Mouse (Mus musculus) liver, embryonic 15.5 days (tissue): Measurements from ENCODE around the gene Gtf2f1. TPM values are rescaled to one million over a fixed set of nuclear protein-coding genes. Genes with fewer than 3 reads are reported as not detected.

Experiments
- ATAC-seq: fragments of 200-750 bp; cut with Nextera tagmentation; 2 replicates; pipeline ENCODE4 v1.8.0; 2017; ENCODE audit warnings: moderate number of reproducible peaks, mild to moderate bottlenecking, moderate library complexity; ENCODE audit not compliant: insufficient read depth
- H3K27ac ChIP-seq: fragments of 300-500 bp; sonication (generic); replicated peaks from 2 replicates; pipeline ENCODE4 v1.5.1; 2015; ENCODE audit warnings: mild to moderate bottlenecking, inconsistent platforms
- H3K27me3 ChIP-seq: fragments of 300-500 bp; sonication (generic); 2 replicates; pipeline ENCODE4 v1.6.1; 2015; ENCODE audit warnings: mild to moderate bottlenecking, inconsistent platforms
- H3K36me3 ChIP-seq: fragments of 300-500 bp; sonication (generic); replicated peaks from 2 replicates; pipeline ENCODE4 v1.6.1; 2015; ENCODE audit warnings: moderate library complexity, mild to moderate bottlenecking, inconsistent platforms
- H3K4me1 ChIP-seq: fragments of 300-500 bp; sonication (generic); replicated peaks from 2 replicates; pipeline ENCODE4 v1.6.1; 2015; ENCODE audit warnings: inconsistent platforms
- H3K4me2 ChIP-seq: fragments of 300-500 bp; sonication (generic); 2 replicates; pipeline ENCODE4 v1.6.1; 2015; ENCODE audit warnings: moderate library complexity, mild to moderate bottlenecking, inconsistent platforms
- H3K4me3 ChIP-seq: fragments of 300-500 bp; sonication (generic); replicated peaks from 2 replicates; pipeline ENCODE4 v1.5.1; 2015; ENCODE audit warnings: mild to moderate bottlenecking, inconsistent platforms
- H3K9ac ChIP-seq: fragments of 300-500 bp; sonication (generic); 2 replicates; pipeline ENCODE4 v1.6.1; 2015; ENCODE audit warnings: moderate library complexity, mild to moderate bottlenecking, inconsistent platforms
- H3K9me3 ChIP-seq: fragments of 300-500 bp; sonication (generic); replicated peaks from 2 replicates; pipeline ENCODE4 v1.6.1; 2016; ENCODE audit warnings: inconsistent platforms
- WGBS: fragments of 180-500 bp; shearing (Covaris S2); methylation state at CpG from one replicate; pipeline ENCODE4 v1.1.7; 2015; ENCODE audit warnings: mixed read lengths; ENCODE audit not compliant: insufficient replicate concordance; 5-methylcytosine and 5-hydroxymethylcytosine counted together
- polyA plus RNA-seq: library from polyadenylated mRNA; unstranded; fragments of >200 nt; fragmentation: Nextera tagmentation; extraction: Ambion mirVana; gene quantifications from 2 replicates; pipeline ENCODE4 v1.2.1, GENCODE M21; 2015

The Gtf2f1 gene
- polyA plus RNA-seq, 1 experiment from 2014 or later: 46.8 TPM

DNA sequence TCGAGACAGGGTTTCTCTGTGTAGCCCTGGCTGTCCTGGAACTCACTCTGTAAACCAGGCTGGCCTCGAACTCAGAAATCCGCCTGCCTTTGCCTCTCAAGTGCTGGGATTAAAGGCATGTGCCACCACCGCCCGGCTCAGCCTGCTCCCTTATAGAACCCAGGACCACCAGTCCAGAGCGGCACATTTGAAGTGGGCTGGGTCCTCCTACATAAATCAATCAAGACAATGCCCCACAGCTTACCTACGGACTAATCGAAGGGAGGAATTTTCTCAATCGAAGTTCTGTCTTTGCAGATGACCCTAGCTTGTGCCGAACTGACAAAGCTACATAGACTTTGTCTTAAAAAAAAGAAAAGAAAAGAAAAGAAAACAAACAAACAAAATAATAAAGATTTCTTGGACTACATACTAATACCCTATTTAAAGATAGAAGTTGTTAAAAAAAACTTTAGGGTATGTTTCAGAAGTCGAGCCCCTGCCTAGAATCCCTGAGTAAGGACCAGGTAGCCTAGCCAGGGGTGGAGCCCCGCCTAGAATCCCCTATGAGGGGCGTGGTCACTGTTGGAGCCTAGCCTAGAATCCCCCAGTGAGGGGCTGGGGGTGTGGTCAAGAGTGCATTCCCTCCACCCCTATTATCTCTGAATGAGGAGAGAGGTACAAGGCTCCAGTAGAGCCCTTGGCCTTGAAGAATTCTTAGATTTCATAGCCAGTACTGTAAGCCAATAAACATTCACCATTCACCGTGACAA is 37.0 kb downstream of the Gtf2f1 start:
- H3K27me3 ChIP-seq: peaks cover 24% of the 10 kb centered on the region
- no peak overlapping the region for H3K27ac ChIP-seq
- no peak for ATAC-seq
- H3K9ac ChIP-seq: no peak overlapping the region
- no peaks in the 10 kb centered on the region for H3K36me3 ChIP-seq
- H3K4me3 ChIP-seq: no peak overlapping the region
- H3K4me1 ChIP-seq: peaks cover 4% of the 10 kb centered on the region; the same call in 1 of the 2 replicates
- 60% methylated on average over 14 of the region's 14 CpGs for WGBS
- no peak overlapping the region for H3K4me2 ChIP-seq
- H3K9me3 ChIP-seq: no peaks in the 10 kb centered on the region

DNA sequence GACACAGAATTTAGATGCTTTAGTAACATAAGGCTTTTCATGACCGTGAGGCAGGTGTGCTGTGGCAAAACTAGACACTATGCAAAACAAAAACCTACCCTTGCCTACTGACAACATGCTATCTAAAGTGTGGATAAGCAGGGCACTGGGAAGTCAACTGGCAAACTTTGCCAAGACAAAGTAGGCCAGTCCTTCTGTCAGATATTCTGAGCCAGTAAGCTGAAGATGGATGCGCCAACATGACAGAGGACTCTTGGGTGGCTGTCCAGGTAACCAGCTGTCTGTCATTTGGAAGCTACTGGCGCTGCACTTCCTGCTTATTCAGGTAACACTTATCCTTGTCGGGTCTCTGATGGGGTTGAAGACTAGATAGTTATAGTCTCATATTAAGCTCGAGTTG is 41.0 kb downstream of the Gtf2f1 start:
- peaks cover 29% of the 10 kb centered on the region for H3K27me3 ChIP-seq
- H3K36me3 ChIP-seq: no peaks in the 10 kb centered on the region
- WGBS: 47% methylated on average over 5 of the region's 5 CpGs
- no peak overlapping the region for H3K4me3 ChIP-seq
- H3K4me2 ChIP-seq: no peak overlapping the region
- no peaks in the 10 kb centered on the region; the same call in 1 of the 2 replicates for H3K4me1 ChIP-seq
- no peak overlapping the region for H3K27ac ChIP-seq
- no peaks in the 10 kb centered on the region for H3K9me3 ChIP-seq
- no peak for ATAC-seq
- no peak overlapping the region for H3K9ac ChIP-seq

DNA sequence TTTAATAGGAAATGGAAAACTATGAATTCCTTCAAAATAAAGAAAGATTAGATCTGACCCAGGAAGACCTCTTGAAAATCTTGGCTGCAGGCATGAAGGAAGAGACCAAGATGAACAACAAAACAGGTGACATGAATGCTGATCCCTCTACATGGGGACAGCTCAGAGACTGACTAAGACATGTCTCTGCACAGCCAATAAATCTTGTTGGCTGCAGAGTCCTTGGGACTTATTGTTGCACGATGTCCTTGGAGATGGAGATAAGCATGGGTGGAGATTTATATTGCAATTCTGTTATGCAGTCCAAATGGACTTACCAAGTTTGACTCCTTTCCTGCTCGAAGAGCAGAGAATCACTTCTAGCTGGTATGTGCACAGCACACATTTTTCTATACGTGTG is 41.8 kb downstream of the Gtf2f1 start:
- Histone ChIP-seq H3K4me1 (no peaks in the 10 kb centered on the region), H3K4me2 (no peak overlapping the region), H3K9me3 (no peaks in the 10 kb centered on the region), H3K9ac (no peak overlapping the region), H3K36me3 (no peaks in the 10 kb centered on the region), H3K27me3 (peaks cover 32% of the 10 kb centered on the region), H3K4me3 (no peak overlapping the region), H3K27ac (no peak overlapping the region)
- 37% methylated on average over 3 of the region's 3 CpGs for WGBS
- no peak for ATAC-seq

DNA sequence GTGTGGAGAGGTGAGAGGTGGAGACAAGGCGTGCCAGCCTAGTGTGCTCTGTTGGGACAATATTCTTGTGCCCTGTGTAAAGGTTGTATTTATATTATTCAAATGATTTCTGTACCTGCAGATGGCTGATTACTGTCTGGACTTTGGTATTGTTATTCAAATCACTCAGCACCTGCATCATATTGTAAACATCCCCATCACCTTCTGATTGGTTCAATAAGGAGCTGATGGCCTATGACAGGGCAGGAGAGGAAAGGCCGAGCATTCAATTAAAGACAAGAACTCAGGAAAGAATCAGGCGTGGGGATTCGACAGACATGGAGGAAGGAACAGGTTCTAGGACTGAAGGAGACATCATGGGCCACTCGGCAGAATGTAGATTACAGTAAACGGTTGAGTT is 47.4 kb downstream of the Gtf2f1 start:
- 64% methylated on average over 6 of the region's 6 CpGs for WGBS
- no peak overlapping the region for H3K9ac ChIP-seq
- H3K4me2 ChIP-seq: no peak overlapping the region
- H3K4me1 ChIP-seq: peaks cover 3% of the 10 kb centered on the region; the same call in 1 of the 2 replicates
- H3K9me3 ChIP-seq: no peaks in the 10 kb centered on the region
- peaks cover 21% of the 10 kb centered on the region for H3K27me3 ChIP-seq
- no peak overlapping the region for H3K4me3 ChIP-seq
- no peak overlapping the region for H3K27ac ChIP-seq
- ATAC-seq: no peak
- no peaks in the 10 kb centered on the region for H3K36me3 ChIP-seq

DNA sequence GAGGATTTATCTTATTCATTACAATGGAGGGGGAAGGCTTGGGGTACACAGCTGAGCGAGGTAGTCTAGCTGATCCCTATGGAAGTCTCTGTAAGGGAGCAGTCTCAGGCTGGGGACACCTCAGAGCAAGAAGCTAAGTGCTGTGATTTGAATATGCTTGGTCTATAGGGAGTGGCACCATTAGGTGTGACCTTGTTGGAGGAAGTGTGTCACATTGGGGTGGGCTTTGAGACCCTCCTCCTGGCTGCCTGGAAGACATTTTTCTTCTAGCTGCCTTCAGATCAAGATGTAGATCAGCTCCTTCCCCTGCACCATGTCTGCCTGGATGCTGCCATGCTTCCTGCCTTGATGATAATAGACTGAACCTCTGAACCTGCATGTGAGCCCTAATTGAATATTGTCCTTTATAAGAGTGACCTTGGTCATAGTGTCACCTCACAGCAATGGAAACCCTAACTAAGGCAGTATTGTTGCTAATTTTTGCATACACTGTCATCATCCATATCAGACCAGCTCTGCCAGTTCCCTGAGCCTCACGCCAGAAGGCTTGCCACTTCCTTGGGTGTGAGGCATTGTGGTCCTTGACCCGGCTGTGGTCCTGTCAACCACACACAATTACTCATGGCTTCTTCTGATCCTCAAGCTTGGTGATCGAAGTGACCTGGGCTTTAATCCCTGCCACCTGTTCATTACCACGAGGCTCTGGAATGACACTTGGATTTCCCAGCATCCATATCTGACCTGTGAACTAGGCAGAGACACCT is 48.3 kb downstream of the Gtf2f1 start:
- no peak overlapping the region for H3K27ac ChIP-seq
- no peak for ATAC-seq
- H3K36me3 ChIP-seq: no peaks in the 10 kb centered on the region
- H3K9me3 ChIP-seq: no peaks in the 10 kb centered on the region
- no peak overlapping the region for H3K4me3 ChIP-seq
- no peak overlapping the region for H3K9ac ChIP-seq
- WGBS: 46% methylated on average over 5 of the region's 5 CpGs
- H3K27me3 ChIP-seq: peaks cover 21% of the 10 kb centered on the region
- no peak overlapping the region for H3K4me2 ChIP-seq
- peaks cover 11% of the 10 kb centered on the region for H3K4me1 ChIP-seq

DNA sequence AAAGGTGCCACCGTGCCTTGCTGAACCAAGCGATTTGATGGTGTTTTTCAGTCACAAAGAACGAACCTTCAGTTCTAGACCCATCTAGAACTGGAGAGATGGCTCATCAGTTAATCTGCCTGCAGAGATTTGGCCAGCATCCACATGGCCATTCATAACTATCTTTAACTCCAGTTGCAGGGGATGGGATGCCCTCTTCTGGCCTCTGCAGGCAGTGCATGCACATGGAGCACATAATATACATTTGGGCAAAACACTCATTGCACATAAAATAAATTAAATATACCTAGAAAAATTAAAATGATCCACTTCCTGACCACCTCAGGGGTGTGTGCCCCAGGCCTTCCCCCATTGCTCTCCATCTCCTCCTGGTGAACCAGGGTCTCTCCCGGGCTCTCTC is 49.2 kb downstream of the Gtf2f1 start:
- no peak for ATAC-seq
- H3K27me3 ChIP-seq: peaks cover 21% of the 10 kb centered on the region
- no peak overlapping the region for H3K4me3 ChIP-seq
- no peak overlapping the region for H3K4me2 ChIP-seq
- H3K27ac ChIP-seq: no peak overlapping the region
- no peak overlapping the region for H3K9ac ChIP-seq
- H3K9me3 ChIP-seq: no peaks in the 10 kb centered on the region
- no peaks in the 10 kb centered on the region for H3K36me3 ChIP-seq
- 75% methylated on average over 4 of the region's 4 CpGs for WGBS
- peaks cover 17% of the 10 kb centered on the region for H3K4me1 ChIP-seq

DNA sequence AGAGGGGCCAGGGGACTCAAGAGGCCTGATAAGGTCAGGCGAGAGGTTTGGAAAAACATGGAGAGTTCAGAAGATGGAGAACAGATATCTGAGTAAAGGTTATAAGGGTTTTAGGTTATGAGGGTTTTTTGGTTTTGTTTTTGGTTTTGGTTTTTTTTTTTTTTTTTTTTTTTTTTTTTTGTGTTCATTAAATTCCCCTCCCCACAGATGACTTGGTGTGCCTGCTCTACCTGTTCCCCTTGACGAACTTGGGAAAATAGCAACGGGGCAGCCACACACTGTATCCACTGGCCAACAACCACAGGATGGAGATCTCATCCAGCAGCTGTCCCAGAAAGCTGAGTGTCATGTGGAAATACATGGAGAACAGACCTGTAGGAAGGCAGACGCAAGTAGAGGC is 52.4 kb downstream of the Gtf2f1 start:
- H3K9me3 ChIP-seq: no peaks in the 10 kb centered on the region
- peaks cover 17% of the 10 kb centered on the region; the same call in 1 of the 2 replicates for H3K27me3 ChIP-seq
- WGBS: 50% methylated on average over 4 of the region's 4 CpGs
- H3K36me3 ChIP-seq: no peaks in the 10 kb centered on the region
- H3K27ac ChIP-seq: no peak overlapping the region
- H3K4me2 ChIP-seq: peak overlapping the region; percentile 39; the same call in 1 of the 2 replicates
- H3K9ac ChIP-seq: no peak overlapping the region
- no peak overlapping the region for H3K4me3 ChIP-seq
- ATAC-seq: no peak
- H3K4me1 ChIP-seq: peaks cover 17% of the 10 kb centered on the region

DNA sequence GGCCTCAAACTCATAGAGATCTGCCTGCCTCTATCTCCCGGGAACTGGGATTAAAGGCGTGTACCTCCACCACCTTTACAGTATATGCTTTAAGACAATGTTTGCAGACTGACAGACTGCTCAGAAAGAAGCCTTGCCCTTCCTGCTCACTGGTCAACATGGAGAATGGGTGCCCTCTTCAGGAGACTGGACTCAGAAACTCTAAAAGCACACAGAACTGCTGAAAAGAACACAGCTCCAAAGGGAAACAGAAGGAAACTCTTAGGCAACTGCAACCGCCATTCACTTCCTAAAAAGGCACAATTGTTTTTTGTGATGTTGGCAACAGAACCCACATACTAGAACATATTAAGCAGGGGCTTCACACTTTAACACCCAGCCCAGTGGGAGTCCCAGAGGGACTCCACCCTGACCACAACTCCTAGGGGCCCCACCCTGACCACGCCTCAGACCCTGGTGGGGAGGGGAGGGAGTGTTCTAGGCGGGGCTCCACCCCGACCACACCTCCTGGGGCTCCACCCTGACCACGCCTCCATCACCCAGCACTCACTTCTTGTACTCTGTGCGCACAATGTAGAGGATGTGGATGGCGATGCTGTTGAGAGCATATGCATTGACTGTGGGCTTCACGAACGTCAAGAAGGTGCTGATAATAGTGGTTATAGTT is 53.2 kb downstream of the Gtf2f1 start:
- Histone ChIP-seq H3K27ac (peak overlapping the region; percentile 45), H3K4me3 (no peak overlapping the region), H3K36me3 (no peaks in the 10 kb centered on the region), H3K4me1 (peaks cover 17% of the 10 kb centered on the region), H3K9ac (no peak overlapping the region), H3K4me2 (peak overlapping the region; percentile 39), H3K27me3 (peaks cover 23% of the 10 kb centered on the region), H3K9me3 (no peaks in the 10 kb centered on the region)
- 10% methylated on average over 11 of the region's 11 CpGs for WGBS
- peak; percentile 94 for ATAC-seq

DNA sequence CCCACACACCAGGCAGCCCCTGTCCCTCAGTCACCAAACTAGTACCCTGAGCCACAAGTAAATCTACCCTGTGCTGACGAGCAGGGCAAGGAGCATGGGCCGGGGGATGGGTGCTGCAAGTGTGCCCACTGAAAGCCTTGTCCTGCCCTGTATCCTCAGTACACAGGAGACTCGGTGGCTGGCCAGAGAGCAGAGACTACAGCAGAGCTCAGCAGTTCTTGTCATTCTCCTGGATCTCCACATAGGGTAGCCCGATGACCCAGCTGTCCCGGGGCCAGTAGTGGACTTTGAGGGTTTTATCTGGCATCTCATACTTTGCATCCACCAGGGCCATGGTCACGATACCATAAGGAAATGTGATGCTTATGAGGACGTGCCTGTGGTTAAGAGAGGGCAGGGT is 56.2 kb downstream of the Gtf2f1 start:
- H3K4me1 ChIP-seq: peaks cover 17% of the 10 kb centered on the region
- H3K9ac ChIP-seq: no peak overlapping the region
- H3K4me2 ChIP-seq: no peak overlapping the region
- H3K9me3 ChIP-seq: no peaks in the 10 kb centered on the region
- WGBS: 61% methylated on average over 7 of the region's 7 CpGs
- H3K27ac ChIP-seq: no peak overlapping the region
- no peak for ATAC-seq
- H3K27me3 ChIP-seq: peaks cover 17% of the 10 kb centered on the region
- no peaks in the 10 kb centered on the region for H3K36me3 ChIP-seq
- H3K4me3 ChIP-seq: no peak overlapping the region
